Mouse (Mus musculus) heart, embryonic 12.5 days (tissue): ENCODE results near the gene Cldn1. TPM values are rescaled to one million over a fixed set of nuclear protein-coding genes. Genes with fewer than 3 reads are reported as not detected.

Experiments used
- polyA plus RNA-seq: library from polyadenylated mRNA; unstranded; fragments of >200 nt; fragmentation: Nextera tagmentation; extraction: Ambion mirVana; gene quantifications from 2 replicates; pipeline ENCODE4 v1.2.1, GENCODE M21; 2016

Cldn1 gene
- polyA plus RNA-seq, 1 experiment from 2014 or later, result 1.5 TPM

Other genes starting within 250 kb of the Cldn1 start
- gene Cldn16, start 91.3 kb upstream of the Cldn1 start, polyA plus RNA-seq, result not detected in 2 replicates
- gene Tmem207, start 154.9 kb upstream of the Cldn1 start, polyA plus RNA-seq, result not detected in 2 replicates
- gene Il1rap, start 209.9 kb upstream of the Cldn1 start, polyA plus RNA-seq, result 9.0 and 9.4 TPM in 2 replicates